Mouse (Mus musculus) myocyte (in vitro differentiated cells): ENCODE data around the gene Rbmx2.

Source experiments
- CEBPB ChIP-seq: IDR thresholded peaks from 2 replicates; pipeline ENCODE4 v1.6.1; 2011; ENCODE audit warnings: mild to moderate bottlenecking, moderate library complexity; ENCODE audit not compliant: poor library complexity, insufficient read depth, severe bottlenecking
- E2F4 ChIP-seq: IDR thresholded peaks from one replicate; pipeline ENCODE4 v1.6.1; 2011; ENCODE audit warnings: mild to moderate bottlenecking, control low read depth, moderate library complexity; ENCODE audit not compliant: insufficient read depth
- MYOD1 ChIP-seq, 3 experiments: IDR thresholded peaks; one replicate each; pipeline ENCODE4 v1.6.1; 2011; ENCODE audit warnings: control low read depth in 2 of 3, low read depth in 2 of 3, mild to moderate bottlenecking in 2 of 3, moderate library complexity in 1 of 3; ENCODE audit not compliant: insufficient read length in 2 of 3, control insufficient read depth in 1 of 3
- MYOG ChIP-seq, 3 experiments: IDR thresholded peaks; one replicate each; pipeline ENCODE4 v1.6.1; 2011; ENCODE audit warnings: control low read depth in 2 of 3, low read depth in 2 of 3, mild to moderate bottlenecking in 2 of 3; ENCODE audit not compliant: insufficient read length in 2 of 3, control insufficient read depth in 1 of 3, insufficient read depth in 1 of 3
- POLR2A ChIP-seq: IDR thresholded peaks from one replicate; pipeline ENCODE4 v1.6.1; 2011; ENCODE audit warnings: low read depth, mild to moderate bottlenecking, control low read depth, moderate library complexity; ENCODE audit not compliant: insufficient read length
- POLR2AphosphoS2 ChIP-seq: IDR thresholded peaks from one replicate; pipeline ENCODE4 v1.6.1; 2011; ENCODE audit warnings: low read depth, control low read depth; ENCODE audit not compliant: insufficient read length
- REST ChIP-seq: IDR thresholded peaks from one replicate; pipeline ENCODE4 v1.6.1; 2011; ENCODE audit warnings: mild to moderate bottlenecking, control low read depth, moderate library complexity; ENCODE audit not compliant: insufficient read depth, insufficient read length
- SRF ChIP-seq: IDR thresholded peaks from one replicate; pipeline ENCODE4 v1.6.1; 2011; ENCODE audit warnings: low read depth; ENCODE audit not compliant: control insufficient read depth, insufficient read length
- TCF12 ChIP-seq: IDR thresholded peaks from one replicate; pipeline ENCODE4 v1.6.1; 2011; ENCODE audit warnings: mild to moderate bottlenecking, control low read depth; ENCODE audit not compliant: poor library complexity, insufficient read depth, severe bottlenecking
- USF1 ChIP-seq: IDR thresholded peaks from one replicate; pipeline ENCODE4 v1.6.1; 2011; ENCODE audit warnings: low read depth, mild to moderate bottlenecking, control low read depth, moderate library complexity

GRCm38 (mm10) chrX:48694864-48695371 is at the start of gene Rbmx2:
- TF ChIP-seq POLR2A (no peak), USF1 (no peak), SRF (no peak), CEBPB (no peak), POLR2AphosphoS2 (no peak), E2F4 (peak; percentile 84), TCF12 (no peak), REST (no peak), MYOG (IDR thresholded peaks at IDR 0.05; ENCODE audit: control insufficient read depth in 1 of 3, insufficient read depth in 1 of 3, insufficient read length in 2 of 3, low read depth in 2 of 3) (no peak), MYOD1 (IDR thresholded peaks at IDR 0.05; ENCODE audit: control insufficient read depth in 1 of 3, insufficient read length in 2 of 3, low read depth in 2 of 3) (no peak)
